Mouse (Mus musculus): ENCODE measurements around the gene Cfap77.

DNA sequence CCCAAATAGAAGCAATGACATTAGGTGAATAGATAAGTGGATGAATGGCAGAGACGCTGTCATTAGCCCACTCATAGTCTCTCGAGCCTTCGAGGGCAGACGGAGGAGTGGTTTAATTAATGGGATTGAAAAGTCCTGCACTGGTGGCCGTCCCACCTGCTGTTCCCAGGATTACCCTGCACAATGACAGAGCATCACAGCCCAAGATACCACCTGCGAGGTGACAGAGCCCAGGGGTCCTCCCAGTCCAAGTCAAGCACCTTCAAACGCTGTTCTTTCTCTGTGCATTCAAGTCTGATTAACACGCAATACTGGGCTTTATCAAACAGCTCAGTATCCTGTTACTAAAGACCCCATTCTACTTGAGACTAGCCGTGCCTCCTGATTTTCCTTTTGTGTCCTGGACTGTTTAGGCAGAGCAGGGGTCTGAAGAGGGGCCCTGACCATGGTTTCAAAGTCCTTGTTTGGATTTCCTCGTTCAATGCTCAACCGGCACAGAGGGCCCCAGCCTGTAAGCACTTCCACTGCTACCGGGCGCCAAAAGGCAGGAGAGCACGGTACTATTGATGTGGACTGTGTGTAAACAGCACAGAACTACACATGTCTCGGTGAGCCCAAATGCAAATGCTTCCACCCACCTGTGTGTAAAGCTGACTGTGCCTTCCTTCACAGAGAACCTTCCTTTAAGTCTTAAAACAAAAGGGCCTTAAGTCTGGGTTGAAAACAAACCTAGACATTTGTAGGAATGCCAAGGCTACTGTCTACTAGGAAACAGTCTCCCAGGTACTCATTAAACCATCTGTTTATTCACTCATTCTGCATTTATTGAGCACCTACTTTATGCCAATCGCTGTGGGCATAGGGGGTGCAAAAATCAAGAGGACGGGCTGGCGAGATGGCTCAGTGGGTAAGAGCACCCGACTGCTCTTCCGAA, 20.1 kb downstream of the Cfap77 start:
- TF ChIP-seq REST (IDR thresholded peaks at IDR 0.05; ENCODE audit: insufficient read depth, insufficient read length), result no peak
- TF ChIP-seq POLR2A (IDR thresholded peaks at IDR 0.05; ENCODE audit: insufficient read length, low read depth), result no peak
- no peak for TF ChIP-seq E2F4 (IDR thresholded peaks at IDR 0.05; ENCODE audit: insufficient read depth)
- TF ChIP-seq TCF3 (IDR thresholded peaks at IDR 0.05; ENCODE audit: insufficient read length, low read depth), result no peak
- TF ChIP-seq USF1 (IDR thresholded peaks at IDR 0.05; ENCODE audit: low read depth), result no peak
- no peak for TF ChIP-seq CEBPB (IDR thresholded peaks at IDR 0.05; ENCODE audit: insufficient read depth, poor library complexity, severe bottlenecking)
- TF ChIP-seq MAX (IDR thresholded peaks at IDR 0.05; ENCODE audit: low read depth), result no peak
- no peak for TF ChIP-seq POLR2AphosphoS2 (IDR thresholded peaks at IDR 0.05; ENCODE audit: insufficient read length, low read depth)
- TF ChIP-seq TCF12 (IDR thresholded peaks at IDR 0.05; ENCODE audit: insufficient read depth, poor library complexity, severe bottlenecking), result no peak
- no peak for TF ChIP-seq MYOD1 (IDR thresholded peaks at IDR 0.05; ENCODE audit: control insufficient read depth in 1 of 3, insufficient read length in 2 of 3, low read depth in 2 of 3)
- TF ChIP-seq SRF (IDR thresholded peaks at IDR 0.05; ENCODE audit: control insufficient read depth, insufficient read length, low read depth), result no peak
- no peak for TF ChIP-seq MYOG (IDR thresholded peaks at IDR 0.05; ENCODE audit: control insufficient read depth in 1 of 3, insufficient read depth in 1 of 3, insufficient read length in 2 of 3, low read depth in 2 of 3)
